18 mouse cellular contexts compared by ENCODE assay signal in the genomic region with DNA sequence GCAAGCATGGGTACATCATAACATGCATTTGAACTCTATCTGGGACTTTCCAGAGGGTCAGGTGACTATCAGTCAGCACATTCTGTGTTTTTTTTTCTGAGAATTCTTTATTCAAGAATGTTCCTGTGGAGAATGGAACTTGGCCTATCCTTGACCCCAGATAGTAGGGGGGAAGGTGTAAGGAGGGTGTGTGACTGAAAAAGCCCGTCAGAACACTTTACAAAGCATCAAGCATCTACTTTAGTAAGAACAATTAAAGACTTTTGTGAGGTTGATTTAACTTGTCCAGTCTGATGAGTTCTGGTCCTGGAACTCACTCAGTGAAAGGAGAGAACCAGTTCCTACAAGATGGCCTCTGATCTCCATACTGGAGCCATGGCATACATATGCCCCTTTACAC.
"Had no signal": no experiment of that assay in that cellular context is flagged by ENCODE, and none has a peak within 500 bp of the region (broad histone marks: within the 10 kb centered on the region; RNA-seq: fewer than 3 reads in every experiment).

No protein-coding gene starts in this region.

- H3K9me3 ChIP-seq: stomach, embryonic 15.5 days had no signal

- H3K27me3 ChIP-seq: lung, embryonic 15.5 days; megakaryocyte, embryonic 14.5 days; midbrain, embryonic 12.5 days; neural tube, embryonic 12.5 days; stomach, embryonic 15.5 days had no signal

- H3K4me3 ChIP-seq: lung, embryonic 15.5 days; megakaryocyte, embryonic 14.5 days; midbrain, embryonic 12.5 days; neural tube, embryonic 12.5 days; stomach, embryonic 15.5 days had no signal

- H3K9ac ChIP-seq: liver, postnatal 0 days; lung, embryonic 15.5 days; midbrain, embryonic 12.5 days; neural tube, embryonic 12.5 days; stomach, embryonic 15.5 days had no signal

- H3K36me3 ChIP-seq: lung, embryonic 15.5 days; midbrain, embryonic 12.5 days; neural tube, embryonic 12.5 days; stomach, embryonic 15.5 days had no signal

- H3K27ac ChIP-seq: lung, embryonic 15.5 days; macrophage; midbrain, embryonic 12.5 days; neural tube, embryonic 12.5 days; stomach, embryonic 15.5 days; stomach, postnatal 0 days had no signal

- ATAC-seq: liver, postnatal 0 days; lung, postnatal 0 days; midbrain, embryonic 16.5 days had no signal

- DNase-seq: liver, postnatal 0 days; lung, adult 2 months; lung, postnatal 14 days; lung, postnatal 36 days; midbrain, embryonic 14.5 days; right cerebral cortex, postnatal 14 days; thymus, adult 2 months; thymus, postnatal 25 days; thymus, postnatal 4 days had no signal

- H3K4me1 ChIP-seq: lung, embryonic 15.5 days; midbrain, embryonic 12.5 days; neural tube, embryonic 12.5 days; stomach, embryonic 15.5 days had no signal

- H3K4me2 ChIP-seq: lung, embryonic 15.5 days; midbrain, embryonic 12.5 days; neural tube, embryonic 12.5 days; stomach, embryonic 15.5 days had no signal
